Mouse (Mus musculus) kidney, postnatal 25 days (tissue): ENCODE data around the gene Htr7.

Experiments used
- DNase-seq, 2 experiments: peaks; one replicate each; pipeline ENCODE4 v3.0.0; 2021; ENCODE audit warnings: mixed read lengths in 2 of 2

The Htr7 gene

DNA sequence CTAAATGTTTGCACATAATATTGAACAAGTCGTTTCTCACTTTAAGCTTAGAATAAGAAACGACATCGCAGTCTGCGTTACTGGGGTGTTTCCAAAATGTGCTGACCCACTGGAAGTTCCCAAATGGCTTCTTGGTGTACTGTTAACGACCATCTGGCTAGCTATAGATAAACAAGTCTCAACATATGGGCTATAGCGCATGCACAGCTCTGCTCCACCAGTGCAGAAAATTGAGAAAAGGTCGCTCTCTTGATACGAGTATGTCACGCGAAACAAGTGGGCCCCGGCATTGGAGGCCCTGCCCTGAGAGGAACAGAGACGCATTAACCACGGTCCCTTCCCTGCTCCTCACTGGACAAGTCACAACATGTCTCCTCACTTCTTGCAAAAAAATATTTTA lies 101.6 kb downstream of the Htr7 start:
- DNase-seq: no peak

GRCm38 (mm10) chr19:35949888-35950287 lies 107.4 kb downstream of the Htr7 start:
- peak in 1 of 2 experiments; percentile 8 for DNase-seq

- no peak for DNase-seq
These were observed 132.3 kb downstream of the Htr7 start for GRCm38 (mm10) chr19:35924961-35925495.

GRCm38 (mm10) chr19:35924418-35924817 lies 132.9 kb downstream of the Htr7 start:
- peak; percentile 50 to 63 for DNase-seq
